Mouse (Mus musculus) midbrain, embryonic 15.5 days (tissue): Measurements from ENCODE around the gene Cisd3. TPM values are rescaled to one million over a fixed set of nuclear protein-coding genes. Genes with fewer than 3 reads are reported as not detected.
"Not testable (repeated sequence)": the region's sequence is repeated elsewhere in the genome, so short reads cannot be mapped to it uniquely, and the experiment has no call there.

Experiments
- ATAC-seq: fragments of 200-750 bp; cut with Nextera tagmentation; replicated peaks from 2 replicates; pipeline ENCODE4 v1.8.0; 2017; ENCODE audit warnings: moderate TSS enrichment
- H3K27ac ChIP-seq: fragments of 300-500 bp; sonication (generic); 2 replicates; pipeline ENCODE4 v1.5.1; 2015; ENCODE audit warnings: mild to moderate bottlenecking, inconsistent platforms
- H3K27me3 ChIP-seq: fragments of 300-500 bp; sonication (generic); replicated peaks from 2 replicates; pipeline ENCODE4 v1.6.1; 2015; ENCODE audit warnings: inconsistent platforms
- H3K36me3 ChIP-seq: fragments of 300-500 bp; sonication (generic); replicated peaks from 2 replicates; pipeline ENCODE4 v1.6.1; 2015; ENCODE audit warnings: inconsistent platforms
- H3K4me1 ChIP-seq: fragments of 300-500 bp; sonication (generic); 2 replicates; pipeline ENCODE4 v1.6.1; 2015; ENCODE audit warnings: inconsistent platforms
- H3K4me2 ChIP-seq: fragments of 300-500 bp; sonication (generic); 2 replicates; pipeline ENCODE4 v1.6.1; 2015; ENCODE audit warnings: inconsistent platforms, mild to moderate bottlenecking, moderate library complexity
- H3K4me3 ChIP-seq: fragments of 300-500 bp; sonication (generic); 2 replicates; pipeline ENCODE4 v1.5.1; 2015; ENCODE audit warnings: mild to moderate bottlenecking, inconsistent platforms
- H3K9ac ChIP-seq: fragments of 300-500 bp; sonication (generic); 2 replicates; pipeline ENCODE4 v1.6.1; 2015; ENCODE audit warnings: mild to moderate bottlenecking, inconsistent platforms
- H3K9me3 ChIP-seq: fragments of 300-500 bp; sonication (generic); 2 replicates; pipeline ENCODE4 v1.6.1; 2016; ENCODE audit warnings: inconsistent platforms
- WGBS: fragments of 180-500 bp; shearing (Covaris S2); methylation state at CpG from one replicate; pipeline ENCODE4 v1.1.7; 2015; ENCODE audit warnings: mixed read lengths; 5-methylcytosine and 5-hydroxymethylcytosine counted together
- polyA plus RNA-seq: library from polyadenylated mRNA; unstranded; fragments of >200 nt; fragmentation: Nextera tagmentation; extraction: Ambion mirVana; gene quantifications from 2 replicates; pipeline ENCODE4 v1.2.1, GENCODE M21; 2015

Cisd3 gene
- 21.6 and 26.4 TPM in 2 replicates for polyA plus RNA-seq

DNA sequence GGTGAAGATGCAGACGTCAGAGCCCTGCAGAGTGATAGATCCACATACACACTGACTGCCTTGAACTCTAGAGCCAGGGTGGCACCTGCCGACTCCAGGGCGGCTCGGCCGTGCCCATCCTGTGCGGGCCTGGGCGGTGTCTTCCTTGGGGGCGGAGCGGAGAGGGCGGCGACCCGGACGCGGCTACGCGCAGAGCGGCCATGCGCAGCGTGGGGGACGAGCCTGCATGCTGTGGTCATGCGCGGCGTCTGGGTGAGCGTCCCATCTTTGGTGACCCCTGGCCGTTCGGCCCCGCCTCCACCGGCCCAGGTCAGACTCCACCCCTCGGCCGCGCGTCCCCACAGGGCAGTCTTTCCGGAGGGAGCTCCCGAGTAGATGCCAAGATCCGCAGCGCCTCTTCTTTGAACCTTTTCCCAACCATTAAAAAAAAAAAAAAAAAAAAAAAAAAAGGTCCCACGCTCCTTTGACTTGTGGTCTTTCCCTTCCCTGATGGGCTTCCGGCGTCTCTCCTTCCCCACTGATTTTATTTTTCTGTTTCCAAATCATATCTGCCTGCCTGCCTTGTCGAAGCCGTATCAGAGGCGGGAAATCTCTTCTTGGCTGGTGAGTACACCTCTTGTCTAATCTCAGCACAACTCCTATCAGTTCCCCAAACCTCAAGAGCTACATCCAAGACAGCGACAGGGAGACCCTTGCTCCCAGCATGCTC, at the start of gene Cisd3:
Gene Cisd3 (plus strand): TSS at position 214 of the 709 bp plus-strand sequence.
- Histone ChIP-seq H3K4me3 (peak within 1 kb of the TSS; percentile 43), H3K27ac (peak within 1 kb of the TSS; percentile 41; the same call in 1 of the 2 replicates), H3K36me3 (peaks cover 21% of the 10 kb centered on the region), H3K27me3 (no peaks in the 10 kb centered on the region), H3K9ac (peak within 1 kb of the TSS; percentile 47; the same call in 1 of the 2 replicates), H3K4me2 (peak within 1 kb of the TSS; percentile 88), H3K4me1 (peaks cover 15% of the 10 kb centered on the region), H3K9me3 (no peaks in the 10 kb centered on the region)
- ATAC-seq: peak; percentile 79
- 1% methylated on average over 43 of the region's 43 CpGs for WGBS

DNA sequence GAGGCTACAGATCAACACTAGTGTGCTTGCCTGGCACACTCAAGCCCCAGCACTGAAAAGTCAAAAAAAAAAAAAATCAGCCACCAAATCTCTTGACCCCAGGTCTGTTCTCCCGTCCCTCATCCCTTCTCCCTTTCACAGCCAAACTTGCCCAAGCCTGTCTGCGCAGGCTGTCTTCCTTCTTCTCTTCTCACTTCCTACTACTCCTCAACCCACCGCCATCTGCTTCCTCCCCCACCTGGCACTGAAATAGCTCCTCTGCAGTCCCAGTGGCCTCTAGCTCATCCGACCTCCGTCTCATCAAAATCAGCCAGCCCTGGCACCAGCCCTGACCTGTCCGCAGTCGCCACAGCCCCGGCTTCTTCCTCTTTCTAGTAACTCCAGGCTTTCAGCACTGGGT, 44.0 kb upstream of the Cisd3 start:
- no peak for ATAC-seq
- 67% methylated on average over 8 of the region's 8 CpGs for WGBS
- H3K27me3 ChIP-seq: no peaks in the 10 kb centered on the region
- H3K36me3 ChIP-seq: no peaks in the 10 kb centered on the region
- H3K4me1 ChIP-seq: no peaks in the 10 kb centered on the region
- no peaks in the 10 kb centered on the region for H3K9me3 ChIP-seq
- H3K4me3 ChIP-seq: no peak overlapping the region
- H3K27ac ChIP-seq: no peak overlapping the region
- no peak overlapping the region for H3K4me2 ChIP-seq
- no peak overlapping the region for H3K9ac ChIP-seq

DNA sequence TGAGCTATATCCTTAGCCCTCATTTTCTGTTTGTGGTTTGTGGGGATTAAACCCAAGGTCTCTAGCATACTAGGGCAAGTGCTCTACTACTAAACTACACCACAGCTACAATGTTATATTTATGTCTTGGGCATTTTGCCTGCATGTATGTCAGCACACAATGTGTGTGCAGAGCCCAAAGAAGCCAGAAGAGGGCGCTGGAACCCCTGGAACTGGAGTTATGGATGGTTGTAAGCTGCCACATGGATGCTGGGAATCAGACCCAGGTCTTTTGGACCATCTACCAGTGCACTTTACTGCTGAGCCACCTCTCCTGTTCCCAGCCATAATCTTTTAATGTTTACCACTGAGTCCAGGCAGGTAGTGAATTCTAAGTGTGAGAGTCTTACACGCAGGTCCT, 42.9 kb upstream of the Cisd3 start:
- Histone ChIP-seq H3K27me3 (no peaks in the 10 kb centered on the region), H3K27ac (no peak overlapping the region), H3K4me2 (no peak overlapping the region), H3K9me3 (no peaks in the 10 kb centered on the region), H3K9ac (no peak overlapping the region), H3K36me3 (no peaks in the 10 kb centered on the region), H3K4me1 (no peaks in the 10 kb centered on the region), H3K4me3 (no peak overlapping the region)
- 47% methylated on average over 2 of the region's 2 CpGs for WGBS
- ATAC-seq: no peak

GRCm38 (mm10) chr11:97643380-97644055, 42.1 kb upstream of the Cisd3 start:
- Histone ChIP-seq H3K9ac (no peak overlapping the region), H3K36me3 (no peaks in the 10 kb centered on the region), H3K27ac (no peak overlapping the region), H3K27me3 (no peaks in the 10 kb centered on the region), H3K4me2 (no peak overlapping the region), H3K4me1 (no peaks in the 10 kb centered on the region), H3K9me3 (no peaks in the 10 kb centered on the region), H3K4me3 (no peak overlapping the region)
- ATAC-seq: no peak
- 79% methylated on average over 8 of the region's 8 CpGs for WGBS

GRCm38 (mm10) chr11:97644834-97645233, 40.8 kb upstream of the Cisd3 start:
- Histone ChIP-seq H3K36me3 (no peaks in the 10 kb centered on the region), H3K27me3 (no peaks in the 10 kb centered on the region), H3K9me3 (no peaks in the 10 kb centered on the region), H3K4me3 (no peak overlapping the region), H3K4me1 (no peaks in the 10 kb centered on the region), H3K4me2 (no peak overlapping the region), H3K27ac (no peak overlapping the region), H3K9ac (no peak overlapping the region)
- no peak for ATAC-seq
- 11% methylated on average over 6 of the region's 6 CpGs for WGBS

DNA sequence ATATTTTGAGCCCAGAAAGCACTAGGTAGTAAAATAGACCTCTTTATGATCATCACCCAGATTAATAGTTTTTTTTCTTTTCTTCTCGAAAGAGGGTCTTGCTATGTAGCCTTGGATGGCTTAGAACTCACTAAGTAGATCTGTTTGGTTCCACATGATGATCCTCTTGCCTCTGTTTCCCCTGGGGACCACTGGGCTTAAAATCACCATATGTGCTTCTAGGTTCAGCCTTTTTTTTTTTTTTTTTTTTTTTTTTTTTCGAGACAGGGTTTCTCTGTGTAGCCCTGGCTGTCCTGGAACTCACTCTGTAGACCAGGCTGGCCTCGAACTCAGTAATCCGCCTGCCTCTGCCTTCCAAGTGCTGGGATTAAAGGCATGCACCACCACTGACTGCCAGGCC, 37.1 kb upstream of the Cisd3 start:
- H3K9ac ChIP-seq, H3K27me3 ChIP-seq, H3K4me2 ChIP-seq, H3K4me1 ChIP-seq, H3K36me3 ChIP-seq, ATAC-seq, H3K27ac ChIP-seq, H3K9me3 ChIP-seq, H3K4me3 ChIP-seq: not testable (repeated sequence)
- 68% methylated on average over 4 of the region's 4 CpGs for WGBS

DNA sequence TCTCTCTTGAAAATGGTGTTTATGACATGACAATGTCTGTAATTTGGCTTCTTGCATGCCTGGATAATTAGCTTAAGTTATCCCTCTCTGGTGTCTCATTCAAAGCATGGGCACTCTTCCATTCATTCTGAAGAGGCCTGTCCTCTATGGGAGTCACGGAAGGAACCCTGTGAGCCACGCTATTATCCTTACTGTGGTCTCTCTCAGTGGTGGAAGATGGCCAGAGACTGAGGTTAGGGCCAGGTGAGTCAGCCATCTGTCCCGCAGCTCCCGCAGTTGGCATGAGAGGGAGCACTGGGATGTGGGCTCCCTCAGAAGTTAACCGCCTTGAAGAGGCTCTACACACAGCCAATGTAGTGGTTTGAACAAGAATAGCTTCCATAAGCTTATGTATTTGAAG, 35.3 kb upstream of the Cisd3 start:
- Histone ChIP-seq H3K27me3 (no peaks in the 10 kb centered on the region), H3K4me2 (no peak overlapping the region), H3K27ac (no peak overlapping the region), H3K4me3 (no peak overlapping the region), H3K9ac (no peak overlapping the region), H3K4me1 (no peaks in the 10 kb centered on the region), H3K36me3 (no peaks in the 10 kb centered on the region), H3K9me3 (no peaks in the 10 kb centered on the region)
- 50% methylated on average over 5 of the region's 5 CpGs for WGBS
- no peak for ATAC-seq

DNA sequence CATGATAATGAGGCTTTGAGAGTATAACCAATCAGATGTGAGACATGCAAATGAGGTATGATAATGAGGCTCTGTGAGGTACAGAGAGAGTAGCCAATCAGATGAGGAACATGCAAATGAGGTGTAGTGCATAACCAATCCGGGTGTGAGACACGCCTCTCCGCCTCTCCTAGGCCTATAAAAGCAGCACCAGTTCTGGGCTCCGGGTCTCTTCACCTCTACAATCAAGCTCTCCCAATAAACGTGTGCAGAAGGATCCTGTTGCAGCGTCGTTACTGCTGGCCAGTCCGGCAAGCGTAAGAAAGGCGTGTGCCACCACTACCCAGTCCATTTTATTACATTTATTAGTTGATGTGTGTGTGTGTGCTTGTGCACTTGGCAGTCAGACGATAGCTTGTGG, 32.2 kb upstream of the Cisd3 start:
- H3K27me3 ChIP-seq, H3K36me3 ChIP-seq, H3K4me3 ChIP-seq, H3K9me3 ChIP-seq, ATAC-seq, H3K4me2 ChIP-seq, H3K4me1 ChIP-seq, H3K27ac ChIP-seq, H3K9ac ChIP-seq: not testable (repeated sequence)
- 94% methylated on average over 11 of the region's 11 CpGs for WGBS

GRCm38 (mm10) chr11:97654210-97654609, 31.4 kb upstream of the Cisd3 start:
- Histone ChIP-seq H3K4me1 (0 out of 2 replicates have a peak, but pooled peaks cover 2% of the 10 kb centered on the region), H3K27ac (no peak overlapping the region), H3K36me3 (no peaks in the 10 kb centered on the region), H3K4me3 (no peak overlapping the region), H3K27me3 (no peaks in the 10 kb centered on the region), H3K4me2 (no peak overlapping the region), H3K9me3 (no peaks in the 10 kb centered on the region), H3K9ac (no peak overlapping the region)
- 94% methylated on average over 2 of the region's 2 CpGs for WGBS
- no peak for ATAC-seq

- no peak overlapping the region for H3K27ac ChIP-seq
- H3K27me3 ChIP-seq: peaks cover 6% of the 10 kb centered on the region
- ATAC-seq: no peak
- H3K9me3 ChIP-seq: no peaks in the 10 kb centered on the region
- H3K4me2 ChIP-seq: no peak overlapping the region
- no peaks in the 10 kb centered on the region for H3K36me3 ChIP-seq
- H3K4me3 ChIP-seq: no peak overlapping the region
- WGBS: 71% methylated on average over 14 of the region's 14 CpGs
- peaks cover 20% of the 10 kb centered on the region for H3K4me1 ChIP-seq
- H3K9ac ChIP-seq: no peak overlapping the region
These were observed 29.2 kb upstream of the Cisd3 start for GRCm38 (mm10) chr11:97656269-97656971.

DNA sequence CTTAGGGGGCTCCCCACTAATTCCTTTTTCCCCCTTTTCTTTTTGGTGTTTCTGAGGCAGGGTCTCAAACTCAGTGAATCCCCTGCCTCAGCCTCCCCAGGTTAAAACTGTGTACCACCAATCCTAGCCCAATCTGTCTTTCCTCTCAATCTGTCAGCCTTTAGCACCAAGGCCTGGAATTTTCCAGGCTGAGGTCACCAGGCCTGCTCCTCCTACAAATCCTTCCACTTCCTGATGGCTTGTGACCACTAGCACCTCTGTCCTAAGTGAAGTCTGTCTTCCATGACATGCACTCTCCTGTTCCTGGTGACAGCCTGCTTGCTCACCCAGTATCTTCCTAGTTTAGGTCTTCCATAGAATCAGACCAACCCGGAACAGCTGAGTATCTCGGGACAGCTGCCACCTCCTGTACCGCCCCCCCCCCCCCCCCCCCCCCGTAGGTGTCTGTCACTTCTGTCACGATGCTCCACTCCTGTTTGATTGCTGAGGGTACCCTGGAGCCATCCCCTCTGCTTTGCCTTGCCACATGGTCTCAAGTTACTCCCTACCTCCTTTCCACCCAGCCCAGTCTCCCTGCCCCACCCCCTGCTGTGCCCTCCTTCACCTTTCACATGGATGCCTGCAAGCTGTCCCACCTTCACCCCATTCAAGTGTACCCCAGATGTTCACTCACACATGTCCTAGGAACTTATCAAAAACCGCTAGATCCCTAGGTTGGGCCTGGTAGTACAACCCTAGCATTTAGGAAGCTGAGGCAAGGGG, 28.3 kb upstream of the Cisd3 start:
- 46% methylated on average over 4 of the region's 6 CpGs for WGBS
- H3K27ac ChIP-seq: no peak overlapping the region

GRCm38 (mm10) chr11:97657967-97658366, 27.7 kb upstream of the Cisd3 start:
- not testable (repeated sequence) for ATAC-seq, H3K9ac ChIP-seq
- 84% methylated on average over 6 of the region's 6 CpGs for WGBS

More for the DNA sequence above, 28.3 kb upstream of the Cisd3 start:
- no peak overlapping the region for H3K4me2 ChIP-seq
- no peaks in the 10 kb centered on the region for H3K9me3 ChIP-seq
- H3K4me3 ChIP-seq: no peak overlapping the region
- ATAC-seq: no peak
- no peaks in the 10 kb centered on the region for H3K36me3 ChIP-seq
- peaks cover 30% of the 10 kb centered on the region for H3K4me1 ChIP-seq
- peaks cover 15% of the 10 kb centered on the region for H3K27me3 ChIP-seq
- H3K9ac ChIP-seq: no peak overlapping the region

More at GRCm38 (mm10) chr11:97657967-97658366, 27.7 kb upstream of the Cisd3 start:
- H3K9me3 ChIP-seq, H3K4me3 ChIP-seq, H3K27ac ChIP-seq, H3K36me3 ChIP-seq, H3K4me2 ChIP-seq: not testable (repeated sequence)
- Histone ChIP-seq H3K4me1 (peaks cover 35% of the 10 kb centered on the region), H3K27me3 (peaks cover 17% of the 10 kb centered on the region)
